Mouse (Mus musculus) MEL (cell line): ENCODE measurements at regions not wholly inside any gene's neighbourhood (a gene's known extent, or its start where the extent isn't known, plus 50 kb on each side); places are given as distances from the start of the nearest gene placed in this dataset.

Experiments used
- DNase-seq: peaks from one replicate; pipeline ENCODE4 v3.0.0; 2011; ENCODE audit warnings: low read depth, low spot score
- H3K27ac ChIP-seq: 2 replicates; pipeline ENCODE4 v1.5.1; 2012; ENCODE audit warnings: low read depth, mild to moderate bottlenecking, control low read depth, low read length, moderate library complexity; ENCODE audit not compliant: control insufficient read depth
- H3K27me3 ChIP-seq, 2 experiments: fragments of 150-350 bp in 1 of 2; sonication (generic) in 1 of 2; 2 replicates each; pipeline ENCODE4 v1.6.1; 2012; ENCODE audit warnings: low read length in 2 of 2, mild to moderate bottlenecking in 2 of 2, improper control_type of control experiment in 1 of 2, moderate library complexity in 1 of 2; ENCODE audit not compliant: insufficient read depth in 2 of 2, control insufficient read depth in 1 of 2
- H3K36me3 ChIP-seq, 2 experiments: 2 replicates each; pipeline ENCODE4 v1.6.1; 2012 to 2014; ENCODE audit warnings: low read length in 2 of 2, improper control_type of control experiment in 1 of 2, inconsistent platforms in 1 of 2, mild to moderate bottlenecking in 1 of 2; ENCODE audit not compliant: insufficient read depth in 2 of 2, control insufficient read depth in 1 of 2
- H3K4me1 ChIP-seq, 2 experiments: fragments of 150-350 bp in 1 of 2; sonication (generic) in 1 of 2; 2 replicates each; pipeline ENCODE4 v1.6.1; 2012; ENCODE audit warnings: low read length in 2 of 2, improper control_type of control experiment in 1 of 2, mild to moderate bottlenecking in 1 of 2; ENCODE audit not compliant: insufficient read depth in 2 of 2, control insufficient read depth in 1 of 2
- H3K4me3 ChIP-seq, 2 experiments: fragments of 150-350 bp in 1 of 2; sonication (generic) in 1 of 2; 2 replicates each; pipeline ENCODE4 v1.5.1; 2012; ENCODE audit warnings: low read depth in 2 of 2, low read length in 2 of 2, mild to moderate bottlenecking in 2 of 2, moderate library complexity in 2 of 2, control low read depth in 1 of 2, improper control_type of control experiment in 1 of 2; ENCODE audit not compliant: control insufficient read depth in 1 of 2, insufficient read depth in 1 of 2
- H3K79me2 ChIP-seq: 2 replicates; pipeline ENCODE4 v1.6.1; 2012; ENCODE audit warnings: mild to moderate bottlenecking, low read length, moderate library complexity; ENCODE audit not compliant: control insufficient read depth, poor library complexity, insufficient read depth
- H3K9ac ChIP-seq: 2 replicates; pipeline ENCODE4 v1.6.1; 2012; ENCODE audit warnings: low read depth, mild to moderate bottlenecking, control low read depth, low read length, moderate library complexity; ENCODE audit not compliant: control insufficient read depth, poor library complexity, severe bottlenecking
- H3K9me3 ChIP-seq: fragments of 150-350 bp; sonication (generic); replicated peaks from 2 replicates; pipeline ENCODE4 v1.6.1; 2012; ENCODE audit warnings: mild to moderate bottlenecking, low read length, improper control_type of control experiment, moderate library complexity; ENCODE audit not compliant: insufficient read depth
- BHLHE40 ChIP-seq: IDR thresholded peaks from 2 replicates; pipeline ENCODE4 v1.6.1; 2012; ENCODE audit warnings: low read depth, mild to moderate bottlenecking, inconsistent platforms, low read length, improper control_type of control experiment, borderline replicate concordance
- CHD2 ChIP-seq: IDR thresholded peaks from 2 replicates; pipeline ENCODE4 v1.6.1; 2011; ENCODE audit warnings: low read length, improper control_type of control experiment
- EP300 ChIP-seq, 2 experiments: IDR thresholded peaks; 2 replicates each; pipeline ENCODE4 v1.6.1; 2011; ENCODE audit warnings: improper control_type of control experiment in 2 of 2, low read length in 2 of 2, low read depth in 1 of 2, mild to moderate bottlenecking in 1 of 2
- GABPA ChIP-seq: IDR thresholded peaks from 2 replicates; pipeline ENCODE4 v1.6.1; 2012; ENCODE audit warnings: low read depth, mild to moderate bottlenecking, inconsistent platforms, low read length, improper control_type of control experiment, moderate library complexity
- MAX ChIP-seq: IDR thresholded peaks from 2 replicates; pipeline ENCODE4 v1.6.1; 2011; ENCODE audit warnings: low read length, improper control_type of control experiment
- MEF2A ChIP-seq: IDR thresholded peaks from 2 replicates; pipeline ENCODE4 v1.6.1; 2014; ENCODE audit warnings: low read depth, mild to moderate bottlenecking, inconsistent platforms, low read length, improper control_type of control experiment; ENCODE audit not compliant: poor library complexity, insufficient replicate concordance, severe bottlenecking; ENCODE audit errors: extremely low read depth
- MYC ChIP-seq: IDR thresholded peaks from 2 replicates; pipeline ENCODE4 v1.6.1; 2011; ENCODE audit warnings: low read depth, mild to moderate bottlenecking, low read length, improper control_type of control experiment, moderate library complexity
- NELFE ChIP-seq: IDR thresholded peaks from 2 replicates; pipeline ENCODE4 v1.6.1; 2011; ENCODE audit warnings: low read depth, low read length, improper control_type of control experiment
- POLR2AphosphoS2 ChIP-seq: IDR thresholded peaks from 2 replicates; pipeline ENCODE4 v1.6.1; 2011; ENCODE audit warnings: low read length, improper control_type of control experiment
- POLR2AphosphoS5 ChIP-seq: IDR thresholded peaks from 2 replicates; pipeline ENCODE4 v1.6.1; 2012; ENCODE audit warnings: low read depth, borderline replicate concordance, mild to moderate bottlenecking, inconsistent platforms, low read length, moderate library complexity, mixed read lengths
- SMC3 ChIP-seq: IDR thresholded peaks from 2 replicates; pipeline ENCODE4 v1.6.1; 2011; ENCODE audit warnings: low read depth, low read length, improper control_type of control experiment
- TAL1 ChIP-seq: IDR thresholded peaks from 2 replicates; pipeline ENCODE4 v1.6.1; 2012; ENCODE audit warnings: mild to moderate bottlenecking, inconsistent platforms, low read length, moderate library complexity, mixed read lengths
- TBP ChIP-seq: IDR thresholded peaks from 2 replicates; pipeline ENCODE4 v1.8.0; 2011; ENCODE audit warnings: low read depth, low read length, improper control_type of control experiment
- TCF12 ChIP-seq: IDR thresholded peaks from 2 replicates; pipeline ENCODE4 v1.6.1; 2014; ENCODE audit warnings: low read depth, mild to moderate bottlenecking, inconsistent platforms, low read length, improper control_type of control experiment, moderate library complexity
- UBTF ChIP-seq: IDR thresholded peaks from 2 replicates; pipeline ENCODE4 v1.6.1; 2012; ENCODE audit warnings: low read depth, mild to moderate bottlenecking, inconsistent platforms, low read length, improper control_type of control experiment, moderate library complexity, borderline replicate concordance; ENCODE audit not compliant: insufficient read depth
- ZC3H11A ChIP-seq: IDR thresholded peaks from 2 replicates; pipeline ENCODE4 v1.6.1; 2012; ENCODE audit warnings: low read depth, mild to moderate bottlenecking, inconsistent platforms, low read length, improper control_type of control experiment
- ZKSCAN1 ChIP-seq: IDR thresholded peaks from 2 replicates; pipeline ENCODE4 v1.6.1; 2012; ENCODE audit warnings: low read depth, mild to moderate bottlenecking, inconsistent platforms, low read length, improper control_type of control experiment, moderate library complexity

DNA sequence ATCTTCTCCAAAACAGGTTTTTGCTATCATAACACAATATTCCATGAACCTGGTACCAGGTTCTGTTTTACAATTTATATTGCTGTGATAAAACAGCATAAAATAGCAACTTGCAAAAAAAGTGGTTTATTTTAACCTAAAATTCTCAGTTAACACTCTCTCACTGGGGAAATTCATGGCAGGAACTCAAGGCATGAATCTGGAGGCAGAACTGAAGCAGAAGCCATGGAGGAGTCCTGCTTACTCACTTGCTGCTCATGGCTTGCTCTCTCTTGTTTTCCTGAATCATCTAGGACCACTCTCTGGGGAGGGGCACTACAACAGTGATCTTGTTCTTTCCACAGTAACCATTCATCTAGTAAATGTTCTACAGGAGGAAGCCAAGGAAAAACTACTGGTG, 250.2 kb upstream of the Kcnh7 start:
- H3K9ac ChIP-seq, result no peak overlapping the region
- TF ChIP-seq BHLHE40 (no peak), ZC3H11A (no peak), TCF12 (no peak), TBP (no peak), POLR2AphosphoS5 (no peak), SMC3 (no peak), NELFE (no peak), EP300 (IDR thresholded peaks at IDR 0.05; ENCODE audit: low read depth in 1 of 2, low read length in 2 of 2) (no peak), MEF2A (no peak), UBTF (no peak), CHD2 (no peak), ZKSCAN1 (no peak), MYC (no peak), POLR2AphosphoS2 (no peak), GABPA (no peak)
- no peaks in the 10 kb centered on the region for H3K36me3 ChIP-seq
- H3K27me3 ChIP-seq, result no peaks in the 10 kb centered on the region
- H3K4me3 ChIP-seq, result no peak overlapping the region
- no peak for DNase-seq
- no peaks in the 10 kb centered on the region for H3K4me1 ChIP-seq
- H3K9me3 ChIP-seq, result no peaks in the 10 kb centered on the region
- H3K79me2 ChIP-seq, result no peaks in the 10 kb centered on the region
- no peak overlapping the region for H3K27ac ChIP-seq

DNA sequence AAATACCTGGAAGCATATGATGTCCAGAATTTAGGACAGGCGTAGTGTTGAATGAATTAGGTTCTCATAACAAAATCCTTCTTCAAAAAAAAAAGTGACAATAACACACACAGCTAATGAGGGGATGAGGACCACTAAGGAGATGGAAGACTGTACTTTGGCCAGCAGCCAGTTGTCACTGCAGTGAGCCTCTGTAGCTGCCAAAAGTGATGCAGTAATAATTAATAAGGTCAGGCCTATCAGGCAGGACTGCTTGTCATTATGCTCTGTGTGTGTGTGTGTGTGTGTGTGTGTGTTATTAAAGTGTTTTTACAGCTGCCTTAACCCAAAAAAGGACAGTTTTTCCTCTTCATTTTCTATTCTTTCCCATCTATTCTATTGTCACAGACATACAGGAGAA, 221.3 kb upstream of the Kcnh7 start:
- H3K9me3 ChIP-seq, result no peaks in the 10 kb centered on the region
- no peaks in the 10 kb centered on the region for H3K4me1 ChIP-seq
- no peak overlapping the region for H3K4me3 ChIP-seq
- no peak overlapping the region for H3K27ac ChIP-seq
- no peak overlapping the region for H3K9ac ChIP-seq
- H3K36me3 ChIP-seq, result no peaks in the 10 kb centered on the region
- H3K79me2 ChIP-seq, result no peaks in the 10 kb centered on the region
- DNase-seq, result no peak
- no peak for TF ChIP-seq MAX
- no peak for TF ChIP-seq TAL1
- no peak for TF ChIP-seq TCF12
- no peaks in the 10 kb centered on the region for H3K27me3 ChIP-seq
